Mouse (Mus musculus) CH12.LX (cell line): ENCODE results near the gene Klrb1b.

Source experiments
- CTCF ChIP-seq, 2 experiments: IDR thresholded peaks in 1 of 2; conservative IDR thresholded peaks in 1 of 2; 2 replicates each; pipeline ENCODE4 v1.5.1; 2011 to 2012; ENCODE audit warnings: low read depth in 2 of 2, low read length in 2 of 2, improper control_type of control experiment in 1 of 2, inconsistent platforms in 1 of 2, mild to moderate bottlenecking in 1 of 2, moderate library complexity in 1 of 2
- POLR2AphosphoS2 ChIP-seq: IDR thresholded peaks from 2 replicates; pipeline ENCODE4 v1.6.1; 2011; ENCODE audit warnings: low read depth, low read length, improper control_type of control experiment
- ZC3H11A ChIP-seq: IDR thresholded peaks from 2 replicates; pipeline ENCODE4 v1.6.1; 2012; ENCODE audit warnings: low read depth, mild to moderate bottlenecking, inconsistent platforms, low read length, improper control_type of control experiment

- TF ChIP-seq CTCF (conservative IDR thresholded peaks at IDR 0.05 in 1 of 2, IDR thresholded peaks at IDR 0.05 in 1 of 2; ENCODE audit: low read depth in 2 of 2, low read length in 2 of 2) (0 out of 4 replicates have a peak, but pooled peaks of 1 of the 2 experiments have one; percentile 2), ZC3H11A (no peak), POLR2AphosphoS2 (no peak)
These were observed 26.2 kb downstream of the Klrb1b start for GRCm38 (mm10) chr6:128799896-128800270.
